Mouse (Mus musculus) hindbrain, embryonic 14.5 days (tissue): ENCODE results near the gene Zfp746. TPM values are rescaled to one million over a fixed set of nuclear protein-coding genes. Genes with fewer than 3 reads are reported as not detected.

Experiments
- ATAC-seq: fragments of 200-750 bp; cut with Nextera tagmentation; 2 replicates; pipeline ENCODE4 v1.8.0; 2017; ENCODE audit warnings: moderate number of reproducible peaks, mild to moderate bottlenecking, moderate TSS enrichment, moderate library complexity; ENCODE audit not compliant: low FRiP score
- DNase-seq: peaks from one replicate; pipeline ENCODE4 v3.0.0-alpha.2; 2015; ENCODE audit warnings: low spot score
- H3K27ac ChIP-seq: fragments of 300-500 bp; sonication (generic); 2 replicates; pipeline ENCODE4 v1.5.1; 2014; ENCODE audit warnings: mild to moderate bottlenecking, moderate library complexity
- H3K27me3 ChIP-seq: fragments of 300-500 bp; sonication (generic); 2 replicates; pipeline ENCODE4 v1.6.1; 2014; ENCODE audit warnings: mild to moderate bottlenecking, low read length, mixed read lengths; ENCODE audit not compliant: control insufficient read depth, insufficient read depth
- H3K36me3 ChIP-seq: fragments of 300-500 bp; sonication (generic); replicated peaks from 2 replicates; pipeline ENCODE4 v1.6.1; 2014; ENCODE audit not compliant: control insufficient read depth, insufficient read depth
- H3K4me1 ChIP-seq: fragments of 300-500 bp; sonication (generic); replicated peaks from 2 replicates; pipeline ENCODE4 v1.6.1; 2014; ENCODE audit warnings: antibody characterized with exemption, low read length, mixed read lengths; ENCODE audit not compliant: control insufficient read depth, insufficient read depth
- H3K4me2 ChIP-seq: fragments of 300-500 bp; sonication (generic); replicated peaks from 2 replicates; pipeline ENCODE4 v1.6.1; 2014; ENCODE audit warnings: mild to moderate bottlenecking, moderate library complexity
- H3K4me3 ChIP-seq: fragments of 300-500 bp; sonication (generic); replicated peaks from 2 replicates; pipeline ENCODE4 v1.5.1; 2014; ENCODE audit warnings: mild to moderate bottlenecking, low read length
- H3K9ac ChIP-seq: fragments of 300-500 bp; sonication (generic); 2 replicates; pipeline ENCODE4 v1.6.1; 2014
- H3K9me3 ChIP-seq: fragments of 300-500 bp; sonication (generic); 2 replicates; pipeline ENCODE4 v1.6.1; 2016; ENCODE audit warnings: low read length; ENCODE audit not compliant: control insufficient read depth
- WGBS: fragments of 180-500 bp; shearing (Covaris S2); extraction: QIAGEN DNeasy Blood & Tissue Kit; methylation state at CpG from one replicate; pipeline ENCODE4 v1.1.7; 2014; 5-methylcytosine and 5-hydroxymethylcytosine counted together
- polyA plus RNA-seq: library from polyadenylated mRNA; unstranded; fragments of >200 nt; fragmentation: Nextera tagmentation; extraction: Ambion mirVana; gene quantifications from 2 replicates; pipeline ENCODE4 v1.2.1, GENCODE M21; 2014

Zfp746 gene
- polyA plus RNA-seq, 1 experiment from 2014 or later = 23.4 TPM

GRCm38 (mm10) chr6:48048426-48049272, 37.7 kb downstream of the Zfp746 start, which contains the start of gene Zfp777:
Gene Zfp777 (minus strand): TSS chr6:48048911.
- WGBS = under 1% methylated on average over 77 of the region's 82 CpGs

GRCm38 (mm10) chr6:48047450-48048351, 38.7 kb downstream of the Zfp746 start:
- DNase-seq = peak; percentile 36

More at GRCm38 (mm10) chr6:48048426-48049272, 37.7 kb downstream of the Zfp746 start, which contains the start of gene Zfp777:
- Histone ChIP-seq H3K27me3 (no peaks in the 10 kb centered on the region), H3K9ac (peak within 1 kb of the TSS; percentile 88), H3K4me2 (peak within 1 kb of the TSS; percentile 79), H3K4me1 (peaks cover 4% of the 10 kb centered on the region; the same call in 1 of the 2 replicates), H3K27ac (peak within 1 kb of the TSS; percentile 92), H3K36me3 (peaks cover 14% of the 10 kb centered on the region), H3K4me3 (peak within 1 kb of the TSS; percentile 75), H3K9me3 (no peaks in the 10 kb centered on the region)
- peak; percentile 75 for DNase-seq
- ATAC-seq = peak; percentile 90

GRCm38 (mm10) chr6:48047114-48047449, 39.3 kb downstream of the Zfp746 start:
- peaks cover 4% of the 10 kb centered on the region; the same call in 1 of the 2 replicates for H3K4me1 ChIP-seq
- H3K27ac ChIP-seq = peak overlapping the region; percentile 92
- H3K9me3 ChIP-seq = no peaks in the 10 kb centered on the region
- no peaks in the 10 kb centered on the region for H3K27me3 ChIP-seq
- peak overlapping the region; percentile 88 for H3K9ac ChIP-seq
- ATAC-seq = peak; percentile 1; the same call in 1 of the 2 replicates
- peak; percentile 43 for DNase-seq
- H3K4me2 ChIP-seq = peak overlapping the region; percentile 79
- 9% methylated on average over 12 of the region's 12 CpGs for WGBS
- peak overlapping the region; percentile 75 for H3K4me3 ChIP-seq
- H3K36me3 ChIP-seq = peaks cover 29% of the 10 kb centered on the region

More at GRCm38 (mm10) chr6:48047450-48048351, 38.7 kb downstream of the Zfp746 start:
- H3K9ac ChIP-seq = peak overlapping the region; percentile 88
- peaks cover 4% of the 10 kb centered on the region; the same call in 1 of the 2 replicates for H3K4me1 ChIP-seq
- peak overlapping the region; percentile 92 for H3K27ac ChIP-seq
- no peaks in the 10 kb centered on the region for H3K27me3 ChIP-seq
- H3K36me3 ChIP-seq = peaks cover 24% of the 10 kb centered on the region
- WGBS = under 1% methylated on average over 122 of the region's 150 CpGs
- H3K9me3 ChIP-seq = no peaks in the 10 kb centered on the region
- ATAC-seq = peak; percentile 61
- peak overlapping the region; percentile 79 for H3K4me2 ChIP-seq
- peak overlapping the region; percentile 75 for H3K4me3 ChIP-seq

DNA sequence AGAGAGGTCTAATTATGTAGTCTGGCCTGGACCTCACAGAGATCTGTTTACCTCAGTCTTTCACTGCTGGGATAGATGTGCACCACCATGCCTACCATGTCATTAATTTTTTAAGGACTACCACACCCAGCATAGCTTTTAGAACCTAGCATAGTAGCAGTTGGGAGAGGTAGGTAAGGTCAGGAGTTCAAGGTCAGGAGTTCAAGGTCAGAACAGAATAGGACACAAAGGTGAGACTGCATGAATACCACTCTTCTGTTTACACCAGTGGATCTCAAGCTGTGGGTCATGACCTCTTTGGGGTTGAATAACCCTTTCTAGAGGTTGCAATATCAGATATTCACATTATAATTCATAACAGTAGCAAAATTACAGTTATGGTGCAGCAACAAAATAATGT, 53.7 kb downstream of the Zfp746 start:
- H3K27me3 ChIP-seq = no peaks in the 10 kb centered on the region
- no peaks in the 10 kb centered on the region for H3K4me1 ChIP-seq
- DNase-seq (no peak), ATAC-seq (no peak)
- H3K4me3 ChIP-seq = no peak overlapping the region
- H3K36me3 ChIP-seq = peaks cover 96% of the 10 kb centered on the region
- H3K27ac ChIP-seq = no peak overlapping the region
- H3K4me2 ChIP-seq = no peak overlapping the region
- no peak overlapping the region for H3K9ac ChIP-seq
- H3K9me3 ChIP-seq = no peaks in the 10 kb centered on the region

DNA sequence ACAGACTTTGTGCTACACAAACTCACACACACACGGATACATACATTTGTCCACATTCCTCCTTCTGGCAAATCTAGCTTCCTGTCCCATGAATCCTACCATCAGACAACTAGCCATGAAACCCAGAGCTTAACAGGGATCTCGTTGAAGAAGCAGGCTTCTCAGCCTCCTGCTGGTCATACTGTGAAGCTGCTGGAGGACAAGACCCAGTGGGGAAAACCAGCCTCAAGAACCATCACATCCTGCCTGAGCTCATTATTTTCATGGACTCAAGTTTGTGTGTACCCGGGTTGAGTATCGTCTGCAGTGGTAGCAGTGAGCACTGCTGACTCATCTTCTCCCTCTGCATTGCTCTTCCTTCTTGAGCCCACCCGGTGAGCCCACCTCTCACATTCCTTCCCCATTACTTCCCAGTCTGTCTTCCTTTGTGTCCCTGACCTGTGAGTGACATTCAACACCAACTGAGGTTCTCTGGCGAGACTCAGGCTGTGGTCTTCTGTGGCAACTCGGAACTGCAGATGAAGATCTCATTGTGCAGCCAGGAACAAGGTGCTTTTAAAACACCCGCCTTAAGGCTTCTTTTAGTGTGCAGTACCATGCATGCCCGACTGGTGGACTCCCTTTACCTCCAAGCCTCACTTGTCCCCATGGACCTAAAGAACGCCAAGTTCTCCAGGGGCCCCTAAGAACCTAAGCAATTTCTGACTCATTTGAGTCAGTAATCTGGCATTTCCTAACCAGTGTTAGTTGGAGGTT, 60.3 kb downstream of the Zfp746 start:
- WGBS = 84% methylated on average over 10 of the region's 10 CpGs
- peaks cover 81% of the 10 kb centered on the region for H3K36me3 ChIP-seq

DNA sequence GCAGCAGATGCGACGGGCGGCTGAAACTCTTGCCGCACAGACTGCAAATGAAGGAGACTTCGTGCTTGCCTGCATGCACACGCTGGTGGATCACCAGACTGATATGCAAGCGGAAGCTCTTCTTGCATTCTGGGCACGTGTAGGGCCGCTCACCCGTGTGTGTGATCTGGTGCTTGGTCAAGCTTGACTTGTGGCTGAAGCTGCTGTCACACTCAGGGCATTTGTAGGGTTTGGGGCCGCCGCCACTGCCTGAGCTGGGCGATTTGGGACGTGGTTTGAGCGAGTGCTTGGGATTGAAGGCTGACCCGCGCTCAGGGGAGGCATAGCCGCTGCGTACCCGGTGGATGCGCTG, 61.4 kb downstream of the Zfp746 start:
- Histone ChIP-seq H3K4me2 (peak overlapping the region; percentile 12), H3K36me3 (peaks cover 69% of the 10 kb centered on the region), H3K9ac (no peak overlapping the region), H3K27me3 (no peaks in the 10 kb centered on the region), H3K4me1 (no peaks in the 10 kb centered on the region), H3K9me3 (peaks cover 16% of the 10 kb centered on the region), H3K27ac (no peak overlapping the region), H3K4me3 (0 out of 2 replicates have a peak overlapping the region, but pooled peaks have one; percentile 1)
- ATAC-seq = peak; percentile 31; the same call in 1 of the 2 replicates
- DNase-seq = no peak
- 67% methylated on average over 21 of the region's 21 CpGs for WGBS

More for the DNA sequence above, 60.3 kb downstream of the Zfp746 start:
- no peak overlapping the region for H3K27ac ChIP-seq
- H3K9ac ChIP-seq = no peak overlapping the region
- no peak for DNase-seq
- peaks cover 16% of the 10 kb centered on the region for H3K9me3 ChIP-seq
- H3K4me1 ChIP-seq = no peaks in the 10 kb centered on the region
- no peak overlapping the region for H3K4me2 ChIP-seq
- ATAC-seq = no peak
- no peak overlapping the region for H3K4me3 ChIP-seq
- no peaks in the 10 kb centered on the region for H3K27me3 ChIP-seq

DNA sequence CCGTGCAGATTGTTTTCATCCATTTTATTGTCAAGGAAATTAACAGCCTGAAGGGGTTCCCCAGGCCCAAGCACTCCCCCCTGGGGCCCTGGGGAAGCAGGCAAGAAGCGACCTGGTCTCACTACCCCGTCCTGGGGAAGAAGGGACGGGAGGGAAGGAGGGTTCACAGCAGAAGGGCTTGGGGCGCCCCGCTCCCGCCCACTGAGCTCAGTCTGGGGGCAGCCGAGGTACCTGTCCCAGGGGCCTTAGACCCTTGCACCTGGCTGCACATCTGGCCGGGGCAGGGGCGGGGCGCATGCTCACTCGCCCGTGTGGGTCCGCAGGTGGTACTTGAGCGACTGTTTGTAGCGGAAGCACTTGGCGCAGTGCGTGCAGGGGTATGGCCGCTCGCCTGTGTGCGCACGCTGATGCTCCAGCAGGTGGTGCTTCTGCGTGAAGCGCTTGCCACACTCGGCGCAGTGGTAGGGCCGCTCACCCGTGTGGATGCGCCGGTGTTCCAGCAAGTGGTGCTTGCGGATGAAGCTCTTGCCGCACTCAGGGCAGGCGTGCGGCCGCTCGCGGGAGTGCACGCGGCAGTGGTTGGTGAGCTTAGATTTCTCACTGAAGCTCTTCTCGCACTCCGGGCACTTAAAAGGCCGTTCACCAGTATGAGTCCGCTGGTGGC, 61.9 kb downstream of the Zfp746 start:
- Histone ChIP-seq H3K27ac (no peak overlapping the region), H3K9ac (no peak overlapping the region), H3K4me2 (peak overlapping the region; percentile 12; the same call in 1 of the 2 replicates), H3K27me3 (no peaks in the 10 kb centered on the region), H3K9me3 (peaks cover 16% of the 10 kb centered on the region), H3K4me3 (peak overlapping the region; percentile 1; the same call in 1 of the 2 replicates), H3K4me1 (no peaks in the 10 kb centered on the region), H3K36me3 (peaks cover 66% of the 10 kb centered on the region)
- peak; percentile 71; the same call in 1 of the 2 replicates for ATAC-seq
- no peak for DNase-seq
- WGBS = 74% methylated on average over 43 of the region's 43 CpGs

GRCm38 (mm10) chr6:48022672-48023071, 63.7 kb downstream of the Zfp746 start:
- WGBS = 83% methylated on average over 2 of the region's 2 CpGs
- Histone ChIP-seq H3K4me1 (no peaks in the 10 kb centered on the region), H3K4me3 (no peak overlapping the region), H3K27ac (no peak overlapping the region), H3K9ac (no peak overlapping the region), H3K9me3 (peaks cover 16% of the 10 kb centered on the region), H3K36me3 (peaks cover 62% of the 10 kb centered on the region), H3K27me3 (no peaks in the 10 kb centered on the region), H3K4me2 (no peak overlapping the region)
- DNase-seq = no peak
- no peak for ATAC-seq
